Mouse (Mus musculus) layer of hippocampus, postnatal 10 days (tissue): ENCODE data around the gene Prpsap2. TPM values are rescaled to one million over a fixed set of nuclear protein-coding genes. Genes with fewer than 3 reads are reported as not detected.
A peak's percentile ranks its signal among the peaks of the same experiment; 100 is the strongest.
"Not testable (repeated sequence)": the region's sequence is repeated elsewhere in the genome, so short reads cannot be mapped to it uniquely, and the experiment has no call there.

Experiments
- DNase-seq, 2 experiments: peaks; one replicate each; pipeline ENCODE4 v3.0.0; 2021; ENCODE audit warnings: low spot score in 2 of 2
- long read RNA-seq: library from polyadenylated mRNA; stranded (forward); transcript quantifications from one replicate; pipeline ENCODE4 v2.0.0, GENCODE M21; 2023
- total RNA-seq, 2 experiments: library from RNA; stranded (reverse); gene quantifications; 2 replicates each; pipeline ENCODE4 v1.2.3; 2021

Prpsap2 gene
- 10 to 100 TPM; 38.3 to 41.0 TPM for total RNA-seq
- long read RNA-seq, partial matches to known transcripts = 6 of 18 reads
- long read RNA-seq, other reads (novel, unspliced or antisense) = 5 of 18 reads

DNA sequence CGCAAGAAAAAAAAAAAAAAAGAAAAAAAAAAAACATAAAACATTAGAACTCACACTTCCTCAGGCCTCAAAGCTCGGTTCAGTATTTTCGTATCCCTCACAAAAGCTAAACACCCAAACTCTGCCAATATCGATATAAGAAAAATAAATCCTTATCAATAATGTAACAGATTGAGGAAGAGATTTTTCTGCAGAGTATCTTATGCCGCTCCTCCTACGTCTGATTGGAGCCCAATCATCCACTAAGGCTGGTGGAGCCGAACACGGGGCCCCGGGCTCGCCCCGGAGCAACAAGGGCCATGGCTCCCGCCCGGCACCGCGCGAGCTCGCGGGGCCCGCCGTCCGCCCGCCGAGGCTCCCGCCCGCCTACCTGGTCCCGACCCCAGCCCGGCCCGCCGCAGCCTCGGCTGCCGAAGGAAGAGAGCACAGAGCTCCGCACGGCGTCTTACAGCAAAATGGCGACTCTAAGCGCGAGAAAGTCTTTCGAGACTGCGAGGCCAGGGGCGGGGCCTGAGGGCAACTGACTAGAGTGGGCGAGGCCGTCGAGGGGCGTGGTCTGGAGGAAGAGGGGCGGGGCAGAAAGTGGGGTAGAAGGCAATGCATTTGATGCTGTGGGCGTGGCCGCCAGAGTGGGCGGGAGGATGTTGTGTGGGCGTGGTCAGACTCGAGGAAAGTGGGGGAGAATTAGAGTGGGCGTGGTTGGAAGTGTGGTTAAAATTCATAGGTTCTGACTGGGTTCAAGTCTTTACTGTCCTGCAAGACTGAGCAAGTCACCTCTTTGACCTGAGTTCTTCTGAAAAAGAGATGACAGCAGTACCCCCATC, at the start of gene Prpsap2:
Gene Prpsap2, minus strand, starts transcription at position 505 of the 824 bp plus-strand sequence.
- peak; percentile 99 to 100 for DNase-seq

DNA sequence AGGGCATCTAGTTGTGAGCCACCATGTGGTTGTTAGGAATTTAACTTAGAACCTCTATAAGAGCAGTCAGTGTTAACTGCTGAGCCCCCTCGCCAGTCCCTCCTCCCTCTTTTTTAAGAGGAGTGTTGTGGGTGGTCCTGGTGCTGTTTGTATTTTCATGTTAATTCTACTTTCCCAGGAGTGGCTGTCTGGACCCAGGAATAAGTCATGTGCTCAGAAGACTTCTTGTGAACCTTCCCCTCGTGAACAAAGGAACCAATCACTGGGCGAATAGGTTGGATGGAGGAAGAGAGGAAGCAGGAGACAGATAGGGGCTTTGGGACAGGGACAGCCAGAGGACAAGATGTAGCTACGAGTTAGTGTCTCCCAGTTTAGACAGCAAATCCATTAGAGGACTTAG, 47.9 kb upstream of the Prpsap2 start:
- DNase-seq = no peak

DNA sequence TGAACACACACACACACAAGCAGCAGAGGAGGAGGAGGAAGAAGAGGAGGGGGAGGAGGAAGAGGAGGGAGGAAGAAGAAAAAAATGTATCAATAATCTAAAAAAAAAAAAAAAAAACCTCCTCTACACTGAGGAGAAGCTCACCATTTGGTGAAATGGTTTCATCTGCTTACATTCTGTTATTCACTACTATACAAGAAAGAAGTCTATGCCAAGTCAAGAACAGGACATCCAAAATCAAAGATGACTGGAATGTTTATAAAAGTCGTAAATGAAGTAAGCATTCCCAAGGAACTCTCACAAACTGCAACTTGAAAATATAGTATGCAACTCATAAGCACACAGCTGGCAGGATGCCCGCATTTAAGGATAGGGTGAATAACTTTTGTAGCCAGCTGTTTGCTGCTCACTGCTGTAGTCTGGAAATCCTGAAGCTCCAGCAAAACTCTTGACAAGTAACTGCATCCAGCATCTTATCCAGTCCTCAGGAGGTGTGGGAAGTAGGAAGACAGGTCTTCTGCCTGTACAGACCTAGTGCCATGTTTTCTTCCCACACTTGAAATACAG, 46.7 kb upstream of the Prpsap2 start:
- DNase-seq = no peak

DNA sequence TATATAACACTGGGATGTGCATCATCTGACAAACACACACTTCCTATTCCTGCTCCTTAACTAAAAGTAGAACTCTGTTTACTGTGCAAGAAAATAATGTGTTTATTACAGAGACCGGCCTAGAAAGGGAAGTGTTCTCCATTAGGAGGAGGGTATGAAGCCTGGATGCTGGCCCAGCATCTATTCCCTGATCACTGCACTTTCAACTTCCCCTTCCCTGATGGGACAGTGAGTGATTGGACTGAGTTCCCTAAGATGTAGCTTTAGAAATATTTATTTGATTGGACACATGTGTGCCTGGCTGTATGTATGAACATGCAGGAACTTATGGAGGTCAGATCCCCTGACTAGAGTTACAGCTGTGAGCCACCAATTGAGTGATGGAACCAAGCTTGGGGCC, 31.6 kb upstream of the Prpsap2 start:
- DNase-seq = no peak

DNA sequence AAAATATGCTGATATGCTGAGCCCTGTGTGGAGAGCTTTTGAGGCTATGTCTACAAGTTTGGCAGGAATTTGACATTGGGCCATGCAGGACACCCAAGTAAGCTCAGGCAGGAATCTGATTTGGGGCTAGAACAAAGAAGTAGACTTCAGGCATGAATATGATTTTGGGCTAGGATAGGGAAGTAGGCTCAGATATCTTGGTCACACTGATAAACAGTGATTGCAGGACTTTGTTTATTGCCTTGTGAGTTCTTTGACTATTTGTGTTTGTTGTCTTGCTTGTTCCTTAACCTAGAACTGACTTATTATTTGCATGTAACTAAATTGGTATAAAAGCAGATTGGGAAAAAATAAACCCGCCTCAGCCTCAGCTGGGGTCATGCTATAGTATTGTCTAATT, 26.7 kb upstream of the Prpsap2 start:
- DNase-seq = no peak

DNA sequence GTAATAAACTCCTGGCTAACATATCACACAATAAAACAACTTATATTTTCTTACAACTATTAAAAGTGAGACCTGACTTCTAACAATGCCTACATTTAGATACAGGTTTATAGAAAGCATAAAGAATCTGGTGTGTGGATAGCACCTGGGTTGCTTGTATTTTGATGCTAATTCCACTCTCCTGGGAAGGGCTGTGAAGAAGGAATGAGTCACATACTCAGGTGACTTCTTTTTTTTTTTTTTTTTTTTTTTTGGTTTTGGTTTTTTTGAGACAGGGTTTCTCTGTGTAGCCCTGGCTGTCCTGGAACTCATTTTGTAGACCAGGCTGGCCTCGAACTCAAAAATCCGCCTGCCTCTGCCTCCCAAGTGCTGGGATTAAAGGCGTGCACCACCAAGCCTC, 20.6 kb upstream of the Prpsap2 start:
- not testable (repeated sequence) for DNase-seq

DNA sequence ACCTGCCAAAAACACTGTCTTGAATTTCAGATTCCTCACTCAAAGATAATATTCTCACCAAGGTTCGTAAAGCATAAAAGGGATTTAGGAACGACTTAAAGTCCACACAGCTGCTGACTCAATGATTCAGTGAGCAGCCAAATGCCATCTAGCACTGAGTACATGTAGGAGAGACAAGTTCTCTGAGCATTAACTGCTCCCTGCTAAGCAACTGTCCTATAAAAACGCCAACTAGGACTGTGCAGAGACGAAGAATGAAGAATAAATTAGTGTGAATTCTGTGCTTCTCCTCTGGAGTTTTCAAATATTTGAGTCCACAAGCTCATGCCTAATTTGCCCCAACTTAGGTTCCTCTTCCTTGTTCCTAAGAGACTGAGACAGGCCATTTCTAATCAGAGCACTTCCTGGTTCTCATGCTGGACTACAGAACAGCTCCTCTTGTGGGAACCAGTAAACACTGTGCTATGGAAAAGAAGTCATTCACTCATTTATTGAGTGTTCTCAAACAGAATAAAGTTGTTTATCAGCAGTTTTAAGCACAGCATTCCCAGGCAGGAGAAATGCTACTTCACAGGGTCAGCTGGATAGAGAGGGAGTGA, 12.8 kb upstream of the Prpsap2 start:
- peak in 1 of 2 experiments; percentile 25 for DNase-seq

DNA sequence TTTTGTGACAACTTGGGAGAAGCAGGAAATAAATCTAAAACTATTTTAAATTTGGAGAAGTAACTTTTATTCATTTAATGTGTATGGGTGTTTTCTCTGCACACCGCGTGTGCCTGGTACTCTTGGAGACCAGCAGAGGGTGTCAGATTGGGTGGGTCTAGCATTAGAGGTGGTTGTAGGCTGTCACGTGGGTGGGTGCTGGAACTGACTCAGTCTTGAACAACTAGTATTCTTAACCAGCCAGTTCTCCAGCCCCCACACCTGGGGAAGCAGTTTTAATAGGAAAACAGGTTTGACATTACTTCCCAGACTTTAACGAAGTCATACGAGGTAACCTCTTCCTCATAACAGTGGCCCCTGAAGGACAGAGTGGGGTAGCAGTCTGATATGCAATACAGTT, 1.4 kb downstream of the Prpsap2 start:
- no peak for DNase-seq

DNA sequence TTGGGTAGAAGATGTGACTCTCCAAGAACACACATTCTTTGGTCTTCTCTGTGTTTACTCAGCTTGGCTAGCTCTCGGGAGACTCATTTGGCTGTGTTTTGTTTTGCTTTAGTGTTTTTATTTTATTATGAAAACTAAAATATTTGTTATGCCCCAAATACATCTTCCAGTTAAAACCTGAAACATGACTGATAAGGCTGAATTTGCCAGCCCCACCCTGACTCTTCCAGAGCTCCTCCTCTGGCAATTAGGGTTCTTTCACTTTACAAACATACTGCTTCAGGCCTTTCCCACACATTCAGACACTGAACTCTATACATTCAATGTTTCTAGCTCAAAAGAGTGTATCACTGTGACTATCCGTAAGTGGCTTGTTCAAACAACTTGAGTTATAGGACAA, 4.7 kb downstream of the Prpsap2 start:
- DNase-seq = no peak

DNA sequence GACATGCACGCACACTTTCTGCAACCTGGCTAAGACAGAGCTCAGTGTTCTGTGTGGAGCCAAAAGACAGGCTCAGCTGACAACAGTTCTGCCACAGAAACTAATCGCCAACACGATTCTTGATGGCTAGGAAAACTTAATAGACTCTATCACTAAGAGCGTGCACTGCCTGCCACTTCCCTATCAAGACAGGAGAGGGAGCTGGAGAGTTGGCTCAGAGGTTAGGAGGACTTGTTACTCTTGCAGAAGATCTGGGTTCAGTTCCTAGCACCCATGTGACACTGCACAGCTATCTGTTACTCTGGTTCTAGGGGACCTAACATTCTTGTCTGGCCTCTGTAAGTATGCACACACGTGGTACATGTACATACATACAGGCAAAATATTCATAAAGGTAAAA, 10.3 kb downstream of the Prpsap2 start:
- no peak for DNase-seq

DNA sequence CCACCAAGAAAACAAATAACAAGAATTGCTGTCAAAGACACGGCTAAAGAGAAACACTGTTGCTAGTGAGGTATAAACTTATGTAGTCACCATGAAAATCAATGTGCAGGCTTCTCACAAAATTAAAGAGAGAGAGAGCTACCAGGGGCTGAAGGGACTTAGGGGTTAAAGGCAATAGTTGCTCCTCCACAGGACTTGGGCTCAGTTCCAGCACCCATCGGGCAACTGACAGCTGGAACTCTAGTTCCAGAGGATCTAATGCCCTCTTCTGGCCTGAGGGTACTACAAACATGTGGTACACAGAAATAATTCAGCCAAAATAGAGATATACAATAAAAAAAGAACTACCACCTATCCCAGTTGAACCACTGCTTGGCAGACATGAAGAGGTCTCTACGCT, 14.7 kb downstream of the Prpsap2 start:
- DNase-seq = no peak

DNA sequence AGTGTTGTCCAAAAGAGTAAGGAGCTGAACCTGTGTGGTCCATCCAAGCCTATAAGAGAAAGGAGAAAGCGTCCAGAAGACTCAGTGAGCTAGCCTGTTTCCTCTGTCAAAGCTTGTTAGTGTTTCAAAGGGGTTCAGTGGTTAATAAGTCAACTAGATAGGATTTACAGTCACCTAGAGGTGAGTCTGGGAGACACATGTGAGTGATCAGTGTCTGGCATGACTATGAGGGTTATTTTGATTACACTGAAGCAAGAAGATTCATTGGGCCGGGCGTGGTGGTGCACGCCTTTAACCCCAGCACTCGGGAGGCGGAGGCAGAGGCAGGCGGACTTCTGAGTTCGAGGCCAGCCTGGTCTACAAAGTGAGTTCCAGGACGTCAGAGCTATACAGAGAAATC, 16.1 kb downstream of the Prpsap2 start:
- DNase-seq = no peak

DNA sequence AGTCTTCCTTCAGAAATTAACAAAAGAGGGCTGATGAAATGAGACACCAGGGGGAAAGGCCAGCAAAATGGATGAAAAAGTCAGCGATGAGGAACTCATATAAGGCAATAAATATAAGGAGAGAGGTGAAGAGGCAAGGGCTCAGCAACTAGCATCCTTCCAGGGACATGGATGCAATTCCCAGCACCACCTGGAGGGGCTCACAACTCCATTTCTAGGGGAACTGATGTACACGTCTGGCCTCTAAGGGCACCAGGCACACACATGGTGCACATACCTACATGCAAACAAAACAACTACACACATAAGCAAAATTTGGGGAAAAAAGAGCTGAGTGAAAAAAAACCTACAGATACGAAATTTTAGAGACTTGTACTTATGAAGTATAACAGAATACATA, 17.4 kb downstream of the Prpsap2 start:
- no peak for DNase-seq

DNA sequence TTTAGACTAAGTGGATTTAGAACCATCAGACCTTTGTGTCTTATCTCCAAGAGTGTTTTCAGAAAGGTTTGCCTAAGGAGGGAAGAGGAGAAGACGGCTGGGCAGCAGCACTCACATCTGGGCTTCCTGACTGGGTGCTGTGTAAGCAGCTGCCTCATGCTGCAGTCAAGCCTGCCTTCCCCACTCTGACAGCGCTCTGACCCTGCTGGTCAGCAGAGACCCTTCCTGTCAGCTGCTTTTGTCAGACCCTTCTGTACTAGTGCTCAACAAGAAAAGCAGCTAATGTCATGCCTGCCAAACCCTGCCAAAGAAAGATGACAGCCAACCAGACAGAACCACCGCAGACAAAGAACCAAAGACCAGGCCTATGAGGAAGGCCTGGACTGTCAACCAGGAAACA, 18.1 kb downstream of the Prpsap2 start:
- DNase-seq = no peak

DNA sequence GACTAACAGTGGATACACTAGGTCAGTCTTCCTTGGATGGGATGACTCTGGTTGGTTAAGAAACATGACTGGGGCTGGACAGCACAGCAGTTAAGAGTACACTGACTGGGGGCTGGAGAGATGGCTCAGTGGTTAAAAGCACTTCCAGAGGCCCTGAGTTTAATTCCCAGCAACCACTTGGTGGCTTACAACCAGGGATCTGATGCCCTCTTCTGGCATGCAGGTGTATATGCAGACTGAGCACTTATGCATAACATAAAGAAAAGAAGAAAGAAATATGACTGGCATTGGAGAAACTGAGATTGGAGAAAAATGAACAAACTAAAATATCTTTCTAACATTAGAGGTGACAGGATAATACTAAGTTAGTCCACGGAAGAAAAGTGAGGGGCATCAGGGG, 21.4 kb downstream of the Prpsap2 start:
- no peak for DNase-seq

DNA sequence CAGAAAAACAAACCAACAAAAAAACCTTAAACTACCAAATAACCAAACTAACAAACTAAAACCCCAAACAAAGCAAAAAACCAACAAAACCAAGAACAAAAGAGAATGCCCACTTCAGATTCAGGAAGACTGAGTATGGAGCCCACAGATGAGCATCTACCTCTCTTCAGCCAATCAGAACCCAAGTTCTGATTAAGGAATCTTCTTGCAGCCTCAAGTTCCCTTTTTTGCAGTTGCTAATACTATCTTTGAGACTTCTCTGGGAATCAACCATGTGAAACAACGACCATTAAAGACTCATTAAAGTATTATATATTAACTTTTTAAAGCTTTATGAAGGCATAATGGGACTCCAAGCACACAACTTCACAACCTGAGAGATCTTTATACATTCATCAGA, 24.6 kb downstream of the Prpsap2 start:
- no peak for DNase-seq

DNA sequence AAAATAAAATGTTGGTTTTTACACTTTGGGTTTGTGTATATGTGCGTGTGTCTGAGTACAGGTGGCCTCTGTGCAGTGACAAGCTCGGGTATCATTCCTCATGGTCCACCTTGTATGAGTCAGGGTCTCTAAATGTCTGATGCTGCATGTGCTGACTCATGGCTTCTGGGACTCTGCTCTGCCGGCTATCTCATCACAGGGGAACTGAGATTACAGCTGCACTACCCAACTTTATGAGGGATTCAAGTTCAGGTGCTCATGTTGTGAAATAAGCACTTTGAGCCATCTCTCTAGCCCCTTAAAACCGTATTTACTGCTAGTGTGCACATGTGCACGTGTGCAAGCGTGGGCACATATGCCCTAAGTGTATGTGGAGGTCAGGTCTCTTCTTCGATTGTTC, 29.2 kb downstream of the Prpsap2 start:
- no peak for DNase-seq

DNA sequence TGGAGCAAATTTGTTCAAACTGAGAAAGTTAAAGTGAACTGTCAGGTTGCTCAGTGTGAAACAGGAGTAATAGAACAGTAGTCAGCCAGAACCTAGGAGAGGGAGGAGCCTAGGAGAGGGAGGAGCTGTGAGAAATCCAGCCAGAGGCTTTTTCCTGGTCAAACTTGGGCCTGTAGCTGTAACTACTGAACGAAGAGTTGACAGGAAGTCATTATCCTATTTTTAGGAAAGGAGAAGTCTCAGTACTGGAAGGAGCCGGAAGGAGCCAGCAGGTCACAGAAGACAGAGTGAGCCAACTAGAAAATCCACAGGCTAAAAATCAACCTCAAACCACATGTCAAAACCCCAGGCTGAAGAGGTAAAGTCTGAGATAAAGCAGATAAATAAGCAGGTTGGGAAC, 33.9 kb downstream of the Prpsap2 start:
- DNase-seq = no peak

DNA sequence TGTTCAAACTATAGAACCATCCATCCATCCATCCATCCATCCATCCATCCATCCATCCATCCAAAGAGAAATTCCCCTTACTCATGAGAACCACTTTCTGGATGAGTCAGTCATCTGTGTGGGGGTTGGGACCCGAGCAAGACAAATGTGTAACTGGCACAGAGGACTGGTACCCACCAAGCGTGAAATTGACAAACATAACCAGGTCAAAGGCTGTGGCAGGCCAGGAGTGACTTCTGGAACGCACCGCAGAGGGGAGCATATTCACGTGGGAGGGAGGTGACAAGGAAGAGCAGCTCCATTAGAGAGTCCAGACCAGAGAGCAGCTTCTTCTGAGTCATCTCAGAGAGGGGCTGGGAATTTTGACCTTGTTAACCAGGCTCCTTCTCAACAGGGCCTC, 39.8 kb downstream of the Prpsap2 start:
- DNase-seq = no peak

DNA sequence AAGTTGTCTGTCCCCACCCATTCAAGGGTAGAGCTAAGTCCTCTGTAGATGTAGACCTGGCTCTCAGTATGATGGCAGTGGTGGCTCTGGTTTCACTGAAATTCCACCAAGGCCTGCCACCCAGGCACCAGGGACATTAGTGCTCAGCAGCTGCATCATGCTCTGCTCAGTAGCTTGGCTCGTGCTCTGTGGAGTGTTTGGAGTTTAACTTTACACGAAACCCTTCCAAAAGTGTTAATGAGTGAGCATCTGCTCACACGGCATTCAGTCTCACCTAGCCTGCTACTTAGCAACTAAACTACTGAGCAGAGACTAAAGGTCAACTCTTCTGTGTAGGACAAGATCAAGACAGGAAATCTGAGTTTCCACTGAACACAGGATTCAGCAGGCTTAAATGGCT, 41.3 kb downstream of the Prpsap2 start, which contains the start of gene Slc5a10:
Gene Slc5a10, minus strand, starts transcription at position 191 of the 400 bp plus-strand sequence.
- DNase-seq = no peak

DNA sequence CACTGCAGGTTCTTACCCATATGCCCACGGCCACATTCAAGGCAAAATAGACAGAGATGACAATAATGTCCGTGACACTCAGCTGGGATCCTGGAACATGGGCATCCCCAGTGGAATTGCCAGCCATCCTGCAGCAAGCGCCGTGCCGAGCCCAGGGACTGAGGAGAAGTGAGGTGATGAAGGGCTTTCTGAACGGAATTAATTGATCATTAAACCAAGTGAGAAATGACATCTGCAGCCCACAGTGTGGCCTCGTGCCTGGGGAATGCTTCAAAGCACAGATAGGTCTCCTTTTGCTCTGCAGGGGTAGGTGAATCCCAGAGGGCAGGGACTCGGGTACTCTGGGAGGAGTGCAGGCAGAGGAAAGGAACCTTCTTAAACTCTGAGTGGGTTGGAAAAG, 42.1 kb downstream of the Prpsap2 start:
- DNase-seq = no peak

DNA sequence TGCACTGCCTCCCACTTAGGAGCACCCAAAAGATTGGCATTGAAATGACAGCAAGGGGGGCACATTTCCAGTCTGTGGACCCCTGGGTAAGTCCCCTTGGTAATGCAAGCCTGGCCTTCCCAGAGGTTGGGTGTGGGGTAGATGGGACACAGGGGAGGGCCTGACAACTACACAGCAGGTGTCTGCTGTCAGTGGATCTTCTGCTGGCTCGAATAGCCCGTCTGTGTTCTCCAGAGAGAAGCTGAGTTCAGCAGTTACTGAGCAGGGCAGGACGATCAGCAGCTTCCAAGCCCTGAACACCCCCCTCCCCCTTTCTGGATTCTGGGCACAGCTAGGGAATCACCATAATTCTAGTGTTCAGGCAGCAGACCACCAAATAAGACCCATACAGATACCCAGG, 42.5 kb downstream of the Prpsap2 start:
- DNase-seq = no peak
